Mouse (Mus musculus) ovary, postnatal 10 days (tissue): Measurements from ENCODE around the gene Klhl35.

Experiments used
- DNase-seq: peaks from one replicate; pipeline ENCODE4 v3.0.0; 2022; ENCODE audit warnings: low spot score

Gene Klhl35

GRCm38 (mm10) chr7:99465811-99466210, at the start of gene Klhl35:
TSS of gene Klhl35 (plus strand) at chr7:99466004.
- DNase-seq: no peak

GRCm38 (mm10) chr7:99419311-99419710, 46.5 kb upstream of the Klhl35 start:
- DNase-seq: no peak

- no peak for DNase-seq
Observed at GRCm38 (mm10) chr7:99421006-99421405, 44.8 kb upstream of the Klhl35 start.

GRCm38 (mm10) chr7:99424538-99425155, 41.2 kb upstream of the Klhl35 start:
- no peak for DNase-seq

- DNase-seq: no peak
Observed at GRCm38 (mm10) chr7:99425706-99426105, 40.1 kb upstream of the Klhl35 start.

- no peak for DNase-seq
Observed at GRCm38 (mm10) chr7:99427031-99427430, 38.8 kb upstream of the Klhl35 start.

- DNase-seq: no peak
Observed at GRCm38 (mm10) chr7:99427987-99428386, 37.8 kb upstream of the Klhl35 start.

GRCm38 (mm10) chr7:99428836-99429235, 37.0 kb upstream of the Klhl35 start:
- no peak for DNase-seq

- no peak for DNase-seq
Observed at GRCm38 (mm10) chr7:99429786-99430185, 36.0 kb upstream of the Klhl35 start.

- no peak for DNase-seq
Observed at GRCm38 (mm10) chr7:99430246-99430645, 35.6 kb upstream of the Klhl35 start.

GRCm38 (mm10) chr7:99432248-99432647, 33.6 kb upstream of the Klhl35 start:
- DNase-seq: no peak

- DNase-seq: no peak
Observed at GRCm38 (mm10) chr7:99432863-99433262, 32.9 kb upstream of the Klhl35 start.

GRCm38 (mm10) chr7:99434672-99435250, 31.0 kb upstream of the Klhl35 start:
- no peak for DNase-seq

GRCm38 (mm10) chr7:99436530-99436929, 29.3 kb upstream of the Klhl35 start:
- DNase-seq: no peak

- DNase-seq: no peak
Observed at GRCm38 (mm10) chr7:99438881-99439280, 26.9 kb upstream of the Klhl35 start.

- DNase-seq: peak; percentile 14
Observed at GRCm38 (mm10) chr7:99441534-99442072, 24.2 kb upstream of the Klhl35 start.

- no peak for DNase-seq
Observed at GRCm38 (mm10) chr7:99443164-99443563, 22.6 kb upstream of the Klhl35 start.

- DNase-seq: no peak
Observed at GRCm38 (mm10) chr7:99444012-99444411, 21.8 kb upstream of the Klhl35 start.

- no peak for DNase-seq
Observed at GRCm38 (mm10) chr7:99445833-99446232, 20.0 kb upstream of the Klhl35 start.

- DNase-seq: no peak
Observed at GRCm38 (mm10) chr7:99447323-99447722, 18.5 kb upstream of the Klhl35 start.

GRCm38 (mm10) chr7:99448619-99449018, 17.2 kb upstream of the Klhl35 start:
- no peak for DNase-seq

- no peak for DNase-seq
Observed at GRCm38 (mm10) chr7:99449063-99449462, 16.7 kb upstream of the Klhl35 start.

GRCm38 (mm10) chr7:99449751-99450150, 16.1 kb upstream of the Klhl35 start:
- no peak for DNase-seq

- peak; percentile 41 for DNase-seq
Observed at GRCm38 (mm10) chr7:99450703-99451102, 15.1 kb upstream of the Klhl35 start.
